Mouse (Mus musculus): ENCODE results near the gene Cd300lf. TPM values are rescaled to one million over a fixed set of nuclear protein-coding genes. Genes with fewer than 3 reads are reported as not detected.
A peak's percentile ranks its signal among the peaks of the same experiment; 100 is the strongest.

The Cd300lf gene
- 0.29 and 0.32 TPM in 2 replicates for polyA plus RNA-seq (2015; fragmentation: Nextera tagmentation; extraction: Ambion mirVana)

GRCm38 (mm10) chr11:115133800-115134199, at the start of gene Cd300lf:
Cd300lf (minus strand) TSS chr11:115133992.
- H3K36me3 ChIP-seq (ENCODE audit: control insufficient read depth, insufficient read depth, low read length), result no peaks in the 10 kb centered on the region
- no peaks in the 10 kb centered on the region for H3K27me3 ChIP-seq (replicated peaks; ENCODE audit: control insufficient read depth, insufficient read depth, low read length)
- H3K4me2 ChIP-seq (ENCODE audit: low read length), result no peak within 1 kb of the TSS
- no peak within 1 kb of the TSS for H3K4me3 ChIP-seq (ENCODE audit: low read length)
- no peak within 1 kb of the TSS for H3K9ac ChIP-seq (ENCODE audit: low read depth, low read length)
- no peak within 1 kb of the TSS for H3K27ac ChIP-seq (ENCODE audit: low read depth, low read length)
- 87% methylated on average over 8 of the region's 8 CpGs for WGBS
- no peaks in the 10 kb centered on the region for H3K9me3 ChIP-seq (ENCODE audit: control insufficient read depth, low read length)
- H3K4me1 ChIP-seq (ENCODE audit: control insufficient read depth, insufficient read depth, low read depth, low read length), result no peaks in the 10 kb centered on the region
- no peak for ATAC-seq

- H3K36me3 ChIP-seq (ENCODE audit: control insufficient read depth, insufficient read depth, low read length), result no peaks in the 10 kb centered on the region
- no peak for ATAC-seq
Measured at GRCm38 (mm10) chr11:115181913-115182638, 48.3 kb upstream of the Cd300lf start.

GRCm38 (mm10) chr11:115179881-115180280, 46.1 kb upstream of the Cd300lf start:
- ATAC-seq, result no peak
- H3K4me1 ChIP-seq (ENCODE audit: control insufficient read depth, insufficient read depth, low read depth, low read length), result peaks cover 26% of the 10 kb centered on the region
- H3K27ac ChIP-seq (ENCODE audit: low read depth, low read length), result peak overlapping the region; percentile 68
- WGBS, result 61% methylated on average over 6 of the region's 6 CpGs
- no peaks in the 10 kb centered on the region for H3K9me3 ChIP-seq (ENCODE audit: control insufficient read depth, low read length)
- no peak overlapping the region for H3K4me2 ChIP-seq (ENCODE audit: low read length)
- no peaks in the 10 kb centered on the region for H3K36me3 ChIP-seq (ENCODE audit: control insufficient read depth, insufficient read depth, low read length)
- peaks cover 2% of the 10 kb centered on the region; the same call in 1 of the 2 replicates for H3K27me3 ChIP-seq (replicated peaks; ENCODE audit: control insufficient read depth, insufficient read depth, low read length)
- no peak overlapping the region for H3K4me3 ChIP-seq (ENCODE audit: low read length)
- H3K9ac ChIP-seq (ENCODE audit: low read depth, low read length), result no peak overlapping the region

More at GRCm38 (mm10) chr11:115181913-115182638, 48.3 kb upstream of the Cd300lf start:
- Histone ChIP-seq H3K9ac (ENCODE audit: low read depth, low read length) (no peak overlapping the region), H3K4me3 (ENCODE audit: low read length) (no peak overlapping the region), H3K9me3 (ENCODE audit: control insufficient read depth, low read length) (no peaks in the 10 kb centered on the region), H3K4me2 (ENCODE audit: low read length) (no peak overlapping the region), H3K27me3 (replicated peaks; ENCODE audit: control insufficient read depth, insufficient read depth, low read length) (no peaks in the 10 kb centered on the region), H3K4me1 (ENCODE audit: control insufficient read depth, insufficient read depth, low read depth, low read length) (peaks cover 19% of the 10 kb centered on the region), H3K27ac (ENCODE audit: low read depth, low read length) (no peak overlapping the region)
- WGBS, result 21% methylated on average over 12 of the region's 12 CpGs

- Histone ChIP-seq H3K9me3 (ENCODE audit: control insufficient read depth, low read length) (no peaks in the 10 kb centered on the region), H3K9ac (ENCODE audit: low read depth, low read length) (no peak overlapping the region), H3K4me1 (ENCODE audit: control insufficient read depth, insufficient read depth, low read depth, low read length) (peaks cover 31% of the 10 kb centered on the region), H3K4me2 (ENCODE audit: low read length) (no peak overlapping the region), H3K27me3 (replicated peaks; ENCODE audit: control insufficient read depth, insufficient read depth, low read length) (peaks cover 2% of the 10 kb centered on the region; the same call in 1 of the 2 replicates), H3K4me3 (ENCODE audit: low read length) (no peak overlapping the region), H3K36me3 (ENCODE audit: control insufficient read depth, insufficient read depth, low read length) (no peaks in the 10 kb centered on the region), H3K27ac (ENCODE audit: low read depth, low read length) (peak overlapping the region; percentile 74)
- WGBS, result 48% methylated on average over 6 of the region's 6 CpGs
- peak; percentile 86 for ATAC-seq
Measured at GRCm38 (mm10) chr11:115179191-115179590, 45.4 kb upstream of the Cd300lf start.

GRCm38 (mm10) chr11:115178766-115179165, 45.0 kb upstream of the Cd300lf start:
- 63% methylated on average over 2 of the region's 2 CpGs for WGBS
- H3K27me3 ChIP-seq (replicated peaks; ENCODE audit: control insufficient read depth, insufficient read depth, low read length), result peaks cover 4% of the 10 kb centered on the region; the same call in 1 of the 2 replicates
- H3K9me3 ChIP-seq (ENCODE audit: control insufficient read depth, low read length), result no peaks in the 10 kb centered on the region
- peaks cover 35% of the 10 kb centered on the region for H3K4me1 ChIP-seq (ENCODE audit: control insufficient read depth, insufficient read depth, low read depth, low read length)
- no peak overlapping the region for H3K4me2 ChIP-seq (ENCODE audit: low read length)
- H3K27ac ChIP-seq (ENCODE audit: low read depth, low read length), result peak overlapping the region; percentile 74
- no peak overlapping the region for H3K9ac ChIP-seq (ENCODE audit: low read depth, low read length)
- no peaks in the 10 kb centered on the region for H3K36me3 ChIP-seq (ENCODE audit: control insufficient read depth, insufficient read depth, low read length)
- ATAC-seq, result no peak
- H3K4me3 ChIP-seq (ENCODE audit: low read length), result no peak overlapping the region

- WGBS, result 27% methylated on average over 10 of the region's 10 CpGs
- Histone ChIP-seq H3K4me3 (ENCODE audit: low read length) (no peak overlapping the region), H3K9me3 (ENCODE audit: control insufficient read depth, low read length) (no peaks in the 10 kb centered on the region), H3K27me3 (replicated peaks; ENCODE audit: control insufficient read depth, insufficient read depth, low read length) (peaks cover 4% of the 10 kb centered on the region; the same call in 1 of the 2 replicates), H3K27ac (ENCODE audit: low read depth, low read length) (peak overlapping the region; percentile 60; the same call in 1 of the 2 replicates), H3K36me3 (ENCODE audit: control insufficient read depth, insufficient read depth, low read length) (no peaks in the 10 kb centered on the region), H3K4me1 (ENCODE audit: control insufficient read depth, insufficient read depth, low read depth, low read length) (peaks cover 45% of the 10 kb centered on the region), H3K9ac (ENCODE audit: low read depth, low read length) (no peak overlapping the region), H3K4me2 (ENCODE audit: low read length) (peak overlapping the region; percentile 4; the same call in 1 of the 2 replicates)
- peak; percentile 85 for ATAC-seq
Measured at GRCm38 (mm10) chr11:115177559-115178195, 43.9 kb upstream of the Cd300lf start.

GRCm38 (mm10) chr11:115176399-115177190, 42.8 kb upstream of the Cd300lf start:
- H3K9ac ChIP-seq (ENCODE audit: low read depth, low read length), result no peak overlapping the region
- H3K4me3 ChIP-seq (ENCODE audit: low read length), result no peak overlapping the region
- H3K27me3 ChIP-seq (replicated peaks; ENCODE audit: control insufficient read depth, insufficient read depth, low read length), result peaks cover 4% of the 10 kb centered on the region; the same call in 1 of the 2 replicates
- no peaks in the 10 kb centered on the region for H3K9me3 ChIP-seq (ENCODE audit: control insufficient read depth, low read length)
- peak overlapping the region; percentile 56 for H3K27ac ChIP-seq (ENCODE audit: low read depth, low read length)
- WGBS, result 62% methylated on average over 24 of the region's 24 CpGs
- H3K4me2 ChIP-seq (ENCODE audit: low read length), result no peak overlapping the region
- H3K36me3 ChIP-seq (ENCODE audit: control insufficient read depth, insufficient read depth, low read length), result no peaks in the 10 kb centered on the region
- ATAC-seq, result no peak
- H3K4me1 ChIP-seq (ENCODE audit: control insufficient read depth, insufficient read depth, low read depth, low read length), result peaks cover 51% of the 10 kb centered on the region

- H3K4me1 ChIP-seq (ENCODE audit: control insufficient read depth, insufficient read depth, low read depth, low read length), result peaks cover 49% of the 10 kb centered on the region
Measured at GRCm38 (mm10) chr11:115173549-115174339, 40.0 kb upstream of the Cd300lf start.

More at GRCm38 (mm10) chr11:115173549-115174339, 40.0 kb upstream of the Cd300lf start:
- Histone ChIP-seq H3K9ac (ENCODE audit: low read depth, low read length) (no peak overlapping the region; the same call in 1 of the 2 replicates), H3K36me3 (ENCODE audit: control insufficient read depth, insufficient read depth, low read length) (no peaks in the 10 kb centered on the region), H3K27me3 (replicated peaks; ENCODE audit: control insufficient read depth, insufficient read depth, low read length) (peaks cover 4% of the 10 kb centered on the region; the same call in 1 of the 2 replicates), H3K4me2 (ENCODE audit: low read length) (peak overlapping the region; percentile 23), H3K4me3 (ENCODE audit: low read length) (no peak overlapping the region), H3K27ac (ENCODE audit: low read depth, low read length) (peak overlapping the region; percentile 29; the same call in 1 of the 2 replicates), H3K9me3 (ENCODE audit: control insufficient read depth, low read length) (no peaks in the 10 kb centered on the region)
- 20% methylated on average over 16 of the region's 16 CpGs for WGBS
- no peak for ATAC-seq
